Mouse (Mus musculus): Measurements from ENCODE around the gene Rgs12. TPM values are rescaled to one million over a fixed set of nuclear protein-coding genes. Genes with fewer than 3 reads are reported as not detected.

The Rgs12 gene
- polyA plus RNA-seq, 1 experiment from 2014 or later: 1.5 TPM

Other genes starting within 250 kb of the Rgs12 start
- gene Htt, start 187.7 kb upstream of the Rgs12 start, polyA plus RNA-seq (2018): 14.2 to 24.1 TPM (median 20.6 TPM) in 3 replicates
- 0.27 to 1.8 TPM (median 0.77 TPM) in 3 replicates for gene Msantd1, start 41.4 kb upstream of the Rgs12 start, polyA plus RNA-seq (2018)
- gene Hgfac, start 92.1 kb downstream of the Rgs12 start, polyA plus RNA-seq (2018): not detected in 3 replicates
- gene Dok7, start 107.3 kb downstream of the Rgs12 start, polyA plus RNA-seq (2018): 0.07 TPM in 1 of 3 replicates, not detected in the others
- 112 to 144 TPM (median 118 TPM) in 3 replicates for gene Lrpap1, start 156.3 kb downstream of the Rgs12 start, polyA plus RNA-seq (2018)

Data from macrophage (primary cell).